Mouse (Mus musculus) embryonic facial prominence, embryonic 14.5 days (tissue): ENCODE measurements around the gene Foxs1. TPM values are rescaled to one million over a fixed set of nuclear protein-coding genes. Genes with fewer than 3 reads are reported as not detected.

Source experiments
- ATAC-seq: fragments of 200-750 bp; cut with Nextera tagmentation; 2 replicates; pipeline ENCODE4 v1.8.0; 2017; ENCODE audit warnings: low read depth, moderate number of reproducible peaks, moderate TSS enrichment
- DNase-seq: peaks from one replicate; pipeline ENCODE4 v3.0.0-alpha.2; 2015; ENCODE audit warnings: low spot score
- H3K27ac ChIP-seq: fragments of 300-500 bp; sonication (generic); replicated peaks from 2 replicates; pipeline ENCODE4 v1.5.1; 2014; ENCODE audit warnings: low read depth, mild to moderate bottlenecking, low read length, moderate library complexity
- H3K27me3 ChIP-seq: fragments of 300-500 bp; sonication (generic); replicated peaks from 2 replicates; pipeline ENCODE4 v1.6.1; 2014; ENCODE audit warnings: low read length; ENCODE audit not compliant: control insufficient read depth, insufficient read depth
- H3K36me3 ChIP-seq: fragments of 300-500 bp; sonication (generic); 2 replicates; pipeline ENCODE4 v1.6.1; 2014; ENCODE audit warnings: low read length, mixed read lengths; ENCODE audit not compliant: control insufficient read depth, insufficient read depth
- H3K4me1 ChIP-seq: fragments of 300-500 bp; sonication (generic); 2 replicates; pipeline ENCODE4 v1.6.1; 2014; ENCODE audit warnings: antibody characterized with exemption, low read length; ENCODE audit not compliant: control insufficient read depth, insufficient read depth
- H3K4me2 ChIP-seq: fragments of 300-500 bp; sonication (generic); 2 replicates; pipeline ENCODE4 v1.6.1; 2014; ENCODE audit warnings: low read depth, mild to moderate bottlenecking, low read length, moderate library complexity, mixed read lengths
- H3K4me3 ChIP-seq: fragments of 300-500 bp; sonication (generic); 2 replicates; pipeline ENCODE4 v1.5.1; 2014; ENCODE audit warnings: low read depth, mild to moderate bottlenecking, low read length
- H3K9ac ChIP-seq: fragments of 300-500 bp; sonication (generic); 2 replicates; pipeline ENCODE4 v1.6.1; 2014; ENCODE audit warnings: low read depth, mild to moderate bottlenecking, low read length, moderate library complexity, mixed read lengths
- H3K9me3 ChIP-seq: fragments of 300-500 bp; sonication (generic); 2 replicates; pipeline ENCODE4 v1.6.1; 2016; ENCODE audit warnings: low read length; ENCODE audit not compliant: control insufficient read depth
- WGBS: fragments of 180-500 bp; shearing (Covaris S2); extraction: QIAGEN DNeasy Blood & Tissue Kit; methylation state at CpG from one replicate; pipeline ENCODE4 v1.1.7; 2014; 5-methylcytosine and 5-hydroxymethylcytosine counted together
- polyA plus RNA-seq: library from polyadenylated mRNA; unstranded; fragments of >200 nt; fragmentation: Nextera tagmentation; extraction: Ambion mirVana; gene quantifications from 2 replicates; pipeline ENCODE4 v1.2.1, GENCODE M21; 2014

The Foxs1 gene
- polyA plus RNA-seq, 1 experiment from 2014 or later, result 4.3 TPM

GRCm38 (mm10) chr2:152888774-152889173 lies 44.2 kb downstream of the Foxs1 start:
- 96% methylated on average over 5 of the region's 5 CpGs for WGBS
- ATAC-seq, result no peak
- peaks cover 96% of the 10 kb centered on the region for H3K36me3 ChIP-seq
- no peak overlapping the region for H3K4me2 ChIP-seq
- H3K9ac ChIP-seq, result no peak overlapping the region
- DNase-seq, result no peak
- no peaks in the 10 kb centered on the region for H3K9me3 ChIP-seq
- H3K4me3 ChIP-seq, result no peak overlapping the region
- no peak overlapping the region for H3K27ac ChIP-seq
- no peaks in the 10 kb centered on the region for H3K27me3 ChIP-seq
- H3K4me1 ChIP-seq, result no peaks in the 10 kb centered on the region

GRCm38 (mm10) chr2:152887230-152887629 lies 45.8 kb downstream of the Foxs1 start:
- Histone ChIP-seq H3K27me3 (no peaks in the 10 kb centered on the region), H3K9ac (no peak overlapping the region), H3K27ac (no peak overlapping the region), H3K4me3 (no peak overlapping the region), H3K9me3 (no peaks in the 10 kb centered on the region), H3K36me3 (peaks cover 88% of the 10 kb centered on the region), H3K4me1 (no peaks in the 10 kb centered on the region), H3K4me2 (no peak overlapping the region)
- ATAC-seq, result no peak
- DNase-seq, result no peak
- WGBS, result 88% methylated on average over 3 of the region's 3 CpGs

GRCm38 (mm10) chr2:152884101-152884645 lies 48.8 kb downstream of the Foxs1 start:
- no peak overlapping the region for H3K9ac ChIP-seq
- H3K9me3 ChIP-seq, result no peaks in the 10 kb centered on the region
- H3K4me2 ChIP-seq, result no peak overlapping the region
- DNase-seq (no peak), ATAC-seq (no peak)
- WGBS, result 92% methylated on average over 6 of the region's 6 CpGs
- no peak overlapping the region for H3K27ac ChIP-seq
- no peaks in the 10 kb centered on the region for H3K27me3 ChIP-seq
- peaks cover 90% of the 10 kb centered on the region for H3K36me3 ChIP-seq
- no peak overlapping the region for H3K4me3 ChIP-seq
- no peaks in the 10 kb centered on the region for H3K4me1 ChIP-seq

Other genes with a start within 250 kb of the Foxs1 start
- gene Mcts2, start 246.2 kb downstream of the Foxs1 start, polyA plus RNA-seq, result 26.7 and 30.2 TPM in 2 replicates
- 128 and 138 TPM in 2 replicates for gene Id1, start 197.0 kb downstream of the Foxs1 start, polyA plus RNA-seq
- gene Cox4i2, start 179.0 kb downstream of the Foxs1 start, polyA plus RNA-seq, result 19.1 and 27.0 TPM in 2 replicates
- 77.3 and 86.7 TPM in 2 replicates for gene Bcl2l1, start 101.5 kb downstream of the Foxs1 start, polyA plus RNA-seq
- 69.3 and 87.9 TPM in 2 replicates for gene Tpx2, start 85.2 kb downstream of the Foxs1 start, polyA plus RNA-seq
- 0.51 and 1.3 TPM in 2 replicates for gene Mylk2, start 21.9 kb downstream of the Foxs1 start, polyA plus RNA-seq
- 0.59 and 1.4 TPM in 2 replicates for gene Dusp15, start 18.5 kb upstream of the Foxs1 start, polyA plus RNA-seq
- 1.1 and 1.2 TPM in 2 replicates for gene Ttll9, start 29.3 kb upstream of the Foxs1 start, polyA plus RNA-seq
- gene Pdrg1, start 82.2 kb upstream of the Foxs1 start, polyA plus RNA-seq, result 88.8 and 91.4 TPM in 2 replicates
- 0.06 and 0.07 TPM in 2 replicates for gene Xkr7, start 98.6 kb upstream of the Foxs1 start, polyA plus RNA-seq
- gene Ccm2l, start 132.7 kb upstream of the Foxs1 start, polyA plus RNA-seq, result 2.7 and 2.9 TPM in 2 replicates
- 11.6 and 12.1 TPM in 2 replicates for gene Hck, start 175.3 kb upstream of the Foxs1 start, polyA plus RNA-seq
- 97.9 and 100.0 TPM in 2 replicates for gene Tm9sf4, start 228.1 kb upstream of the Foxs1 start, polyA plus RNA-seq